In the genomic region with DNA sequence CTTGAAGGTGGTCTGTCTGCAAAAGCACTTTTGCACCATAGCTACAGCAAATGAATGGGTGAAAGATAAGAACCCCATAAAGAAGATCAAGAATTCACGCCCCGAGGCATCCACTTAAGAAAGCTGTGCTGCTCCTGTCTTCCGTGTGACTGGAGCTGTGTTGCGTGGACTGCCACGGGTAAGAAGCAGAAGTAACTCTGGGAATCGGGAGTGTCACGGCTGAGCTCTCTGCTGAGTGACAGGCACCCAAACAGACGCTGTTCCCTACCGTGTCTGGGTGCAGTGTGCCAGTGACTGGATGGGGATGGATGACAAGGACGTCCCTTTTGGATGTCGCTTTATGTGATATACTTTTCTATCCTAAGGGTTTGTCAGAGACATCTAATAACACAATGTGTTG, we compare ENCODE assay signal across 15 mouse cellular contexts.
DNase-seq lines count a peak whose midpoint lies in the region; ATAC-seq lines count a peak whose summit lies in the region.
"Had no signal": no experiment of that assay in that cellular context is flagged by ENCODE, and none has a peak within 500 bp of the region (broad histone marks: within the 10 kb centered on the region; RNA-seq: fewer than 3 reads in every experiment).

No protein-coding gene starts in this region.

- no peak for DNase-seq in kidney, postnatal 4 days
- peak; percentile 54 for DNase-seq in retina, embryonic 14.5 days (ENCODE audit: low spot score)
- DNase-seq in spleen, postnatal 4 days (ENCODE audit: low spot score in 2 of 2) = no peak
- DNase-seq in left cerebral cortex, adult 11 months (ENCODE audit: low spot score) = no peak
- DNase-seq: cerebellum, adult 11-12 months; heart, adult 2 months; heart, postnatal 36 days; kidney, adult 11 months had no signal

- H3K27me3 ChIP-seq in kidney, embryonic 16.5 days (ENCODE audit: insufficient read depth, low read length) = no peaks in the 10 kb centered on the region
- H3K27me3 ChIP-seq in forebrain, embryonic 16.5 days (replicated peaks; ENCODE audit: control insufficient read depth, insufficient read depth, low read length) = no peaks in the 10 kb centered on the region
- no peaks in the 10 kb centered on the region for H3K27me3 ChIP-seq in hindbrain, embryonic 16.5 days (replicated peaks; ENCODE audit: control insufficient read depth, insufficient read depth, low read length)
- H3K27me3 ChIP-seq: liver, embryonic 12.5 days had no signal

- H3K4me3 ChIP-seq in kidney, embryonic 16.5 days (ENCODE audit: low read length) = no peak overlapping the region
- H3K4me3 ChIP-seq in forebrain, embryonic 16.5 days (replicated peaks; ENCODE audit: low read length) = no peak overlapping the region
- H3K4me3 ChIP-seq in hindbrain, embryonic 16.5 days (ENCODE audit: low read length) = no peak overlapping the region
- H3K4me3 ChIP-seq: heart, adult 2 months; liver, embryonic 12.5 days had no signal

- no peak overlapping the region for H3K9ac ChIP-seq in kidney, embryonic 16.5 days (replicated peaks; ENCODE audit: low read length)
- no peak overlapping the region for H3K9ac ChIP-seq in forebrain, embryonic 16.5 days (replicated peaks; ENCODE audit: low read depth, low read length)
- no peak overlapping the region for H3K9ac ChIP-seq in hindbrain, embryonic 16.5 days (ENCODE audit: low read depth, low read length)
- H3K9ac ChIP-seq: liver, embryonic 12.5 days had no signal

- H3K36me3 ChIP-seq in kidney, embryonic 16.5 days (ENCODE audit: insufficient read depth, low read length) = no peaks in the 10 kb centered on the region
- H3K36me3 ChIP-seq in forebrain, embryonic 16.5 days (ENCODE audit: control insufficient read depth, insufficient read depth) = no peaks in the 10 kb centered on the region
- H3K36me3 ChIP-seq in hindbrain, embryonic 16.5 days (ENCODE audit: control insufficient read depth, insufficient read depth, low read length) = no peaks in the 10 kb centered on the region
- H3K36me3 ChIP-seq: liver, embryonic 12.5 days had no signal

- 42% methylated on average over 11 of the region's 11 CpGs for WGBS in kidney, embryonic 16.5 days
- WGBS in forebrain, embryonic 16.5 days = 21% methylated on average over 11 of the region's 11 CpGs
- WGBS in hindbrain, embryonic 16.5 days = 36% methylated on average over 11 of the region's 11 CpGs

- no peak overlapping the region for H3K27ac ChIP-seq in kidney, embryonic 16.5 days (ENCODE audit: low read length)
- H3K27ac ChIP-seq in forebrain, embryonic 16.5 days (ENCODE audit: low read length) = peak overlapping the region; percentile 80
- no peak overlapping the region for H3K27ac ChIP-seq in hindbrain, embryonic 16.5 days (ENCODE audit: low read depth, low read length)
- H3K27ac ChIP-seq: heart, adult 2 months; liver, embryonic 12.5 days had no signal

- H3K9me3 ChIP-seq in kidney, embryonic 16.5 days (ENCODE audit: low read length) = no peaks in the 10 kb centered on the region
- H3K9me3 ChIP-seq in forebrain, embryonic 16.5 days (ENCODE audit: control insufficient read depth, low read length) = no peaks in the 10 kb centered on the region
- no peaks in the 10 kb centered on the region for H3K9me3 ChIP-seq in hindbrain, embryonic 16.5 days (ENCODE audit: control insufficient read depth, low read length)
- H3K9me3 ChIP-seq: liver, embryonic 12.5 days had no signal

- no peak overlapping the region for H3K4me2 ChIP-seq in kidney, embryonic 16.5 days (replicated peaks; ENCODE audit: low read depth, low read length)
- H3K4me2 ChIP-seq in forebrain, embryonic 16.5 days (ENCODE audit: low read length) = peak overlapping the region; percentile 1; the same call in 1 of the 2 replicates
- no peak overlapping the region for H3K4me2 ChIP-seq in hindbrain, embryonic 16.5 days (ENCODE audit: low read length)
- H3K4me2 ChIP-seq: liver, embryonic 12.5 days had no signal

- peaks cover 6% of the 10 kb centered on the region; the same call in 1 of the 2 replicates for H3K4me1 ChIP-seq in kidney, embryonic 16.5 days (ENCODE audit: insufficient read depth, low read length)
- H3K4me1 ChIP-seq in forebrain, embryonic 16.5 days (replicated peaks; ENCODE audit: control insufficient read depth, insufficient read depth, low read length) = peaks cover 32% of the 10 kb centered on the region
- peaks cover 6% of the 10 kb centered on the region for H3K4me1 ChIP-seq in hindbrain, embryonic 16.5 days (ENCODE audit: control insufficient read depth, insufficient read depth, low read depth, low read length)
- H3K4me1 ChIP-seq: liver, embryonic 12.5 days had no signal

- ATAC-seq in kidney, embryonic 16.5 days (ENCODE audit: low FRiP score, low TSS enrichment) = peak; percentile 75; the same call in 1 of the 2 replicates
- ATAC-seq in forebrain, embryonic 16.5 days = peak; percentile 84
- ATAC-seq in hindbrain, embryonic 16.5 days = peak; percentile 43; the same call in 1 of the 2 replicates
- ATAC-seq: activated CD4-positive, CD25-positive, alpha-beta regulatory T cell, adult 4 months; CD4-positive, CD25-positive, alpha-beta regulatory T cell, adult 4 months; liver, embryonic 12.5 days; lung, postnatal 0 days had no signal
